19 mouse cellular contexts compared by ENCODE assay signal in the genomic region with DNA sequence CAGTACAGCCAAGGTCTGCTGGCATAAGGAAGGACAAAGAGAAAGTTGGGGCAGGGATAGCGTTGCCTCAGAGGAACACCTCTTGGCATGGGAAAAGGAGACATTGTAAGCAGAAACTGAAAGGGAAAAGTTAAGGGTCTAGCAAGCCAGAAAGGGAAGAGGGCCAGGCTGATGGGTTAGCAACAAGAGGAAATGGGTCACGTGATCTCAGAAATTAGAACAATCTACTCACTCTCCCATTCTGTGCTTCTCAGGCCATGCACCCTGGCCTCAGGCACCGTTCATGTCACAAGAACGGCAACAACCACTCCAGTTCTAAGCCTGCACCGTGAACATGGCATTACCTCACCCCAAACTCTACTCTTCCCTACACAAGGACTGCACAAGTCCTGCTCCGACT. TPM values are rescaled to one million over a fixed set of nuclear protein-coding genes. Genes with fewer than 3 reads are reported as not detected.
DNase-seq lines count a peak whose midpoint lies in the region; ATAC-seq and TF ChIP-seq lines count a peak whose summit lies in the region.
"Had no signal": no experiment of that assay in that cellular context is flagged by ENCODE, and none has a peak within 500 bp of the region (broad histone marks: within the 10 kb centered on the region; RNA-seq: fewer than 3 reads in every experiment).

No protein-coding gene starts in this region.

- no peak overlapping the region for H3K4me3 ChIP-seq in C2C12 (ENCODE audit: insufficient read depth, poor library complexity, severe bottlenecking)
- H3K4me3 ChIP-seq in megakaryocyte, embryonic 14.5 days (replicated peaks), result peak overlapping the region; percentile 58
- H3K4me3 ChIP-seq in midbrain, embryonic 15.5 days, result no peak overlapping the region
- H3K4me3 ChIP-seq: embryonic facial prominence, embryonic 13.5 days; forebrain, embryonic 13.5 days; neural tube, embryonic 15.5 days; stomach, embryonic 15.5 days had no signal

- H3K9me3 ChIP-seq in megakaryocyte, embryonic 14.5 days, result no peaks in the 10 kb centered on the region
- H3K9me3 ChIP-seq in midbrain, embryonic 15.5 days, result no peaks in the 10 kb centered on the region
- H3K9me3 ChIP-seq: embryonic facial prominence, embryonic 13.5 days; forebrain, embryonic 13.5 days; neural tube, embryonic 15.5 days; stomach, embryonic 15.5 days had no signal

- intact Hi-C loops in heart, postnatal 36 days (cut with DNase I), result no loop called here
- intact Hi-C loops in gastrocnemius, postnatal 14 days (cut with DNase I; ENCODE audit: low total_unique reads), result no loop called here

- DNase-seq in heart, adult 18-20 months, result peak; percentile 6 to 26
- DNase-seq in heart, postnatal 36 days, result no peak
- no peak for DNase-seq in gastrocnemius, postnatal 14 days
- DNase-seq in embryo, embryonic 10 days (ENCODE audit: low spot score), result no peak
- DNase-seq: adrenal gland, adult 8-10 months; cerebellum, adult 18-20 months; kidney, adult 2 months; lung, adult 18-20 months; right cerebral cortex, adult 18-20 months; thymus, postnatal 14 days had no signal

- H3K4me2 ChIP-seq in midbrain, embryonic 15.5 days, result no peak overlapping the region
- H3K4me2 ChIP-seq: embryonic facial prominence, embryonic 13.5 days; forebrain, embryonic 13.5 days; neural tube, embryonic 15.5 days; stomach, embryonic 15.5 days had no signal

- no peaks in the 10 kb centered on the region for H3K36me3 ChIP-seq in C2C12 (ENCODE audit: control insufficient read depth, insufficient read depth)
- H3K36me3 ChIP-seq in megakaryocyte, embryonic 14.5 days (replicated peaks; ENCODE audit: low read length), result no peaks in the 10 kb centered on the region
- H3K36me3 ChIP-seq in midbrain, embryonic 15.5 days (replicated peaks), result no peaks in the 10 kb centered on the region
- H3K36me3 ChIP-seq: embryonic facial prominence, embryonic 13.5 days; neural tube, embryonic 15.5 days; stomach, embryonic 15.5 days had no signal

- no peak overlapping the region for H3K9ac ChIP-seq in midbrain, embryonic 15.5 days
- H3K9ac ChIP-seq: embryonic facial prominence, embryonic 13.5 days; forebrain, embryonic 13.5 days; neural tube, embryonic 15.5 days; stomach, embryonic 15.5 days had no signal

- TF ChIP-seq CTCF in C2C12 (IDR thresholded peaks at IDR 0.05; ENCODE audit: control insufficient read depth, insufficient read depth, insufficient read length), result no peak

- WGBS in midbrain, embryonic 15.5 days, result 90% methylated on average over 6 of the region's 6 CpGs

- ATAC-seq in hematopoietic stem cell, adult 5-6 weeks (replicated peaks in 1 of 2; ENCODE audit: insufficient read depth in 1 of 2, low FRiP score in 2 of 2, low TSS enrichment in 1 of 2, low read depth in 1 of 2, poor library complexity in 2 of 2, severe bottlenecking in 2 of 2), result peak; percentile 44 to 60; a peak in 2 of 4 replicates
- no peak for ATAC-seq in midbrain, embryonic 15.5 days (replicated peaks)
- ATAC-seq: forebrain, embryonic 13.5 days; hindbrain, postnatal 0 days had no signal

- no peak overlapping the region for H3K27ac ChIP-seq in midbrain, embryonic 15.5 days
- H3K27ac ChIP-seq: embryonic facial prominence, embryonic 13.5 days; forebrain, embryonic 13.5 days; hindbrain, postnatal 0 days; neural tube, embryonic 15.5 days; stomach, embryonic 15.5 days had no signal

- H3ac ChIP-seq in C2C12 (ENCODE audit: control insufficient read depth, insufficient read length, low read depth), result no peak overlapping the region

- H3K4me1 ChIP-seq in megakaryocyte, embryonic 14.5 days, result peaks cover 45% of the 10 kb centered on the region
- no peaks in the 10 kb centered on the region for H3K4me1 ChIP-seq in midbrain, embryonic 15.5 days
- H3K4me1 ChIP-seq: embryonic facial prominence, embryonic 13.5 days; forebrain, embryonic 13.5 days; neural tube, embryonic 15.5 days; stomach, embryonic 15.5 days had no signal

- H3K79me2 ChIP-seq in C2C12 (ENCODE audit: control insufficient read depth, insufficient read depth), result no peaks in the 10 kb centered on the region

- H3K27me3 ChIP-seq in C2C12 (ENCODE audit: control insufficient read depth, insufficient read depth, insufficient read length), result peaks cover 3% of the 10 kb centered on the region
- H3K27me3 ChIP-seq in megakaryocyte, embryonic 14.5 days (replicated peaks), result peaks cover 36% of the 10 kb centered on the region
- H3K27me3 ChIP-seq in midbrain, embryonic 15.5 days (replicated peaks), result no peaks in the 10 kb centered on the region
- H3K27me3 ChIP-seq: embryonic facial prominence, embryonic 13.5 days; forebrain, embryonic 13.5 days; neural tube, embryonic 15.5 days; stomach, embryonic 15.5 days had no signal

- H3K79me3 ChIP-seq in C2C12 (ENCODE audit: low read depth), result no peaks in the 10 kb centered on the region

TF ChIP-seq in C2C12, 6 proteins besides CTCF, POLR2A, EP300 and RAD21:
- TF ChIP-seq MAX (IDR thresholded peaks at IDR 0.05), result no peak
- TF ChIP-seq FOSL1 (IDR thresholded peaks at IDR 0.05; ENCODE audit: insufficient read depth, low read length, poor library complexity, severe bottlenecking), result no peak
- no peak for TF ChIP-seq MYOD1 (IDR thresholded peaks at IDR 0.05; ENCODE audit: control insufficient read depth, insufficient read length, low read depth)
- peak; percentile 74 for TF ChIP-seq USF1 (IDR thresholded peaks at IDR 0.05; ENCODE audit: low read depth)
- TF ChIP-seq MYOG (IDR thresholded peaks at IDR 0.05; ENCODE audit: control insufficient read depth, extremely low read depth, insufficient read length), result no peak
- no peak for TF ChIP-seq CEBPB (IDR thresholded peaks at IDR 0.05; ENCODE audit: low read depth)

RNA-seq across cellular contexts. Expression of a gene that starts 54.8 kb away (rescaled TPM):
- total RNA-seq in heart, adult 18-20 months (2021), result 10 to 100 TPM; 12.2 to 13.5 TPM
- 10 to 100 TPM in 1 of 2 experiments, 1 to 10 TPM in 1; 9.5 to 12.7 TPM for total RNA-seq in heart, postnatal 36 days (2021)
- polyA plus RNA-seq in C2C12 (2012; fragmentation: generic; extraction: Trizol), result 49.0 TPM
- 12.4 and 23.3 TPM in 2 replicates for total RNA-seq in hematopoietic stem cell, adult 5-6 weeks (2017)
- polyA plus RNA-seq in megakaryocyte, embryonic 14.5 days (2012; ENCODE audit: insufficient read depth, low replicate concordance), result 106 and 116 TPM in 2 replicates
- 96.1 and 97.6 TPM in 2 replicates for polyA plus RNA-seq in midbrain, embryonic 15.5 days (2015; fragmentation: Nextera tagmentation; extraction: Ambion mirVana)
- total RNA-seq in gastrocnemius, postnatal 14 days (2021), result 1 to 10 TPM; 4.8 to 6.6 TPM

Comparison
In these comparisons a context has a peak if more than half of its experiments do, and no peak if none do; other contexts are left out.
1. DNase-seq: peak in heart, adult 18-20 months (2 of 2); none in heart, postnatal 36 days (0 of 2), gastrocnemius, postnatal 14 days (single experiment) and embryo, embryonic 10 days (single experiment).